Mouse (Mus musculus) midbrain, embryonic 14.5 days (tissue): ENCODE data around the gene Cir1. TPM values are rescaled to one million over a fixed set of nuclear protein-coding genes. Genes with fewer than 3 reads are reported as not detected.

Source experiments
- ATAC-seq: fragments of 200-750 bp; cut with Nextera tagmentation; 2 replicates; pipeline ENCODE4 v1.8.0; 2017; ENCODE audit warnings: moderate number of reproducible peaks, moderate library complexity; ENCODE audit not compliant: low FRiP score, low TSS enrichment
- DNase-seq: peaks from one replicate; pipeline ENCODE4 v3.0.0-alpha.2; 2015
- H3K27ac ChIP-seq: fragments of 300-500 bp; sonication (generic); replicated peaks from 2 replicates; pipeline ENCODE4 v1.5.1; 2014; ENCODE audit warnings: mild to moderate bottlenecking, low read depth, low read length, moderate library complexity
- H3K27me3 ChIP-seq: fragments of 300-500 bp; sonication (generic); 2 replicates; pipeline ENCODE4 v1.6.1; 2014; ENCODE audit warnings: low read length, control low read depth, mixed read lengths; ENCODE audit not compliant: control insufficient read depth, insufficient read depth
- H3K36me3 ChIP-seq: fragments of 300-500 bp; sonication (generic); 2 replicates; pipeline ENCODE4 v1.6.1; 2014; ENCODE audit warnings: low read length, control low read depth; ENCODE audit not compliant: control insufficient read depth, insufficient read depth
- H3K4me1 ChIP-seq: fragments of 300-500 bp; sonication (generic); 2 replicates; pipeline ENCODE4 v1.6.1; 2014; ENCODE audit warnings: mild to moderate bottlenecking, antibody characterized with exemption, low read length, control low read depth; ENCODE audit not compliant: control insufficient read depth, insufficient read depth
- H3K4me2 ChIP-seq: fragments of 300-500 bp; sonication (generic); 2 replicates; pipeline ENCODE4 v1.6.1; 2014; ENCODE audit warnings: mild to moderate bottlenecking, low read length, moderate library complexity
- H3K4me3 ChIP-seq: fragments of 300-500 bp; sonication (generic); replicated peaks from 2 replicates; pipeline ENCODE4 v1.5.1; 2014; ENCODE audit warnings: low read depth, low read length
- H3K9ac ChIP-seq: fragments of 300-500 bp; sonication (generic); replicated peaks from 2 replicates; pipeline ENCODE4 v1.6.1; 2014; ENCODE audit warnings: mild to moderate bottlenecking, low read length, moderate library complexity
- H3K9me3 ChIP-seq: fragments of 300-500 bp; sonication (generic); 2 replicates; pipeline ENCODE4 v1.6.1; 2016; ENCODE audit warnings: low read length, control low read depth, mixed read lengths; ENCODE audit not compliant: control insufficient read depth
- WGBS: fragments of 180-500 bp; shearing (Covaris S2); extraction: QIAGEN DNeasy Blood & Tissue Kit; methylation state at CpG from one replicate; pipeline ENCODE4 v1.1.7; 2014; 5-methylcytosine and 5-hydroxymethylcytosine counted together
- polyA plus RNA-seq: library from polyadenylated mRNA; unstranded; fragments of >200 nt; fragmentation: Nextera tagmentation; extraction: Ambion mirVana; gene quantifications from 2 replicates; pipeline ENCODE4 v1.2.1, GENCODE M21; 2014

The Cir1 gene
- polyA plus RNA-seq, 1 experiment from 2014 or later, result 30.1 TPM

GRCm38 (mm10) chr2:73317426-73317825 is 4.9 kb upstream of the Cir1 start:
- Histone ChIP-seq H3K9ac (no peak overlapping the region), H3K27me3 (no peaks in the 10 kb centered on the region), H3K4me1 (no peaks in the 10 kb centered on the region), H3K4me3 (no peak overlapping the region), H3K9me3 (no peaks in the 10 kb centered on the region), H3K27ac (no peak overlapping the region), H3K36me3 (no peaks in the 10 kb centered on the region), H3K4me2 (no peak overlapping the region)
- WGBS, result 93% methylated on average over 9 of the region's 9 CpGs
- ATAC-seq, result no peak
- DNase-seq, result no peak

GRCm38 (mm10) chr2:73314311-73314710 is 1.8 kb upstream of the Cir1 start:
- H3K4me2 ChIP-seq, result no peak overlapping the region
- H3K9me3 ChIP-seq, result no peaks in the 10 kb centered on the region
- H3K27me3 ChIP-seq, result no peaks in the 10 kb centered on the region
- peaks cover 9% of the 10 kb centered on the region; the same call in 1 of the 2 replicates for H3K4me1 ChIP-seq
- H3K27ac ChIP-seq, result no peak overlapping the region
- no peak overlapping the region for H3K4me3 ChIP-seq
- 93% methylated on average over 3 of the region's 3 CpGs for WGBS
- no peak for DNase-seq
- peaks cover 13% of the 10 kb centered on the region for H3K36me3 ChIP-seq
- no peak overlapping the region for H3K9ac ChIP-seq
- no peak for ATAC-seq

GRCm38 (mm10) chr2:73313117-73313501 is 608 bp upstream of the Cir1 start:
- Histone ChIP-seq H3K4me1 (peaks cover 9% of the 10 kb centered on the region; the same call in 1 of the 2 replicates), H3K36me3 (peaks cover 24% of the 10 kb centered on the region), H3K9ac (0 out of 2 replicates have a peak overlapping the region, but pooled peaks have one; percentile 45), H3K27ac (no peak overlapping the region), H3K27me3 (no peaks in the 10 kb centered on the region), H3K4me3 (peak overlapping the region; percentile 72), H3K4me2 (peak overlapping the region; percentile 54), H3K9me3 (no peaks in the 10 kb centered on the region)
- WGBS, result 43% methylated on average over 14 of the region's 14 CpGs
- peak; percentile 32; the same call in 1 of the 2 replicates for ATAC-seq
- peak; percentile 46 for DNase-seq

- H3K27me3 ChIP-seq, result no peaks in the 10 kb centered on the region
- no peaks in the 10 kb centered on the region for H3K9me3 ChIP-seq
- peaks cover 81% of the 10 kb centered on the region for H3K36me3 ChIP-seq
- WGBS, result 87% methylated on average over 7 of the region's 7 CpGs
- no peak overlapping the region for H3K4me3 ChIP-seq
- no peaks in the 10 kb centered on the region for H3K4me1 ChIP-seq
- DNase-seq, result no peak
- no peak overlapping the region for H3K27ac ChIP-seq
- H3K4me2 ChIP-seq, result no peak overlapping the region
- no peak for ATAC-seq
- no peak overlapping the region for H3K9ac ChIP-seq
These were observed 6.5 kb downstream of the Cir1 start for GRCm38 (mm10) chr2:73306006-73306405.

GRCm38 (mm10) chr2:73304506-73304905 is 8.0 kb downstream of the Cir1 start:
- H3K4me1 ChIP-seq, result no peaks in the 10 kb centered on the region
- no peak overlapping the region for H3K4me3 ChIP-seq
- H3K27ac ChIP-seq, result no peak overlapping the region
- ATAC-seq (no peak), DNase-seq (no peak)
- no peaks in the 10 kb centered on the region for H3K27me3 ChIP-seq
- no peak overlapping the region for H3K9ac ChIP-seq
- 96% methylated on average over 5 of the region's 5 CpGs for WGBS
- H3K36me3 ChIP-seq, result peaks cover 76% of the 10 kb centered on the region
- no peak overlapping the region for H3K4me2 ChIP-seq
- H3K9me3 ChIP-seq, result no peaks in the 10 kb centered on the region

GRCm38 (mm10) chr2:73302722-73303121 is 9.8 kb downstream of the Cir1 start:
- WGBS, result 96% methylated on average over 9 of the region's 9 CpGs
- peaks cover 66% of the 10 kb centered on the region for H3K36me3 ChIP-seq

GRCm38 (mm10) chr2:73301979-73302378 is 10.5 kb downstream of the Cir1 start:
- WGBS, result 93% methylated on average over 1 of the region's 1 CpGs
- H3K36me3 ChIP-seq, result peaks cover 59% of the 10 kb centered on the region

More at GRCm38 (mm10) chr2:73302722-73303121, 9.8 kb downstream of the Cir1 start:
- Histone ChIP-seq H3K27ac (no peak overlapping the region), H3K9me3 (no peaks in the 10 kb centered on the region), H3K4me3 (no peak overlapping the region), H3K9ac (no peak overlapping the region), H3K4me2 (no peak overlapping the region), H3K27me3 (no peaks in the 10 kb centered on the region), H3K4me1 (no peaks in the 10 kb centered on the region)
- DNase-seq (no peak), ATAC-seq (no peak)

GRCm38 (mm10) chr2:73298841-73299240 is 13.7 kb downstream of the Cir1 start:
- Histone ChIP-seq H3K36me3 (peaks cover 43% of the 10 kb centered on the region), H3K4me2 (no peak overlapping the region), H3K27ac (no peak overlapping the region), H3K4me3 (no peak overlapping the region), H3K4me1 (no peaks in the 10 kb centered on the region), H3K27me3 (no peaks in the 10 kb centered on the region), H3K9me3 (no peaks in the 10 kb centered on the region), H3K9ac (no peak overlapping the region)
- ATAC-seq (no peak), DNase-seq (no peak)
- 56% methylated on average over 3 of the region's 3 CpGs for WGBS

More at GRCm38 (mm10) chr2:73301979-73302378, 10.5 kb downstream of the Cir1 start:
- no peak overlapping the region for H3K4me3 ChIP-seq
- H3K27me3 ChIP-seq, result no peaks in the 10 kb centered on the region
- H3K9ac ChIP-seq, result no peak overlapping the region
- ATAC-seq (no peak), DNase-seq (no peak)
- H3K4me1 ChIP-seq, result no peaks in the 10 kb centered on the region
- no peaks in the 10 kb centered on the region for H3K9me3 ChIP-seq
- no peak overlapping the region for H3K4me2 ChIP-seq
- H3K27ac ChIP-seq, result no peak overlapping the region

- Histone ChIP-seq H3K4me2 (no peak overlapping the region), H3K27ac (no peak overlapping the region), H3K9ac (no peak overlapping the region), H3K27me3 (no peaks in the 10 kb centered on the region), H3K4me3 (no peak overlapping the region), H3K36me3 (peaks cover 38% of the 10 kb centered on the region), H3K9me3 (no peaks in the 10 kb centered on the region), H3K4me1 (no peaks in the 10 kb centered on the region)
- no peak for ATAC-seq
- WGBS, result 85% methylated on average over 7 of the region's 7 CpGs
- DNase-seq, result no peak
These were observed 14.3 kb downstream of the Cir1 start for GRCm38 (mm10) chr2:73298154-73298553.
